In genomic region chr15:79400975-79401365, GRCm38 (mm10) we compare ENCODE assay signal across 9 mouse cellular contexts. TPM values are rescaled to one million over a fixed set of nuclear protein-coding genes. Genes with fewer than 3 reads are reported as not detected.
A peak's percentile ranks its signal among the peaks of the same experiment; 100 is the strongest.
DNase-seq lines count a peak whose midpoint lies in the region; ATAC-seq and TF ChIP-seq lines count a peak whose summit lies in the region.
"Had no signal": no experiment of that assay in that cellular context is flagged by ENCODE, and none has a peak within 500 bp of the region (broad histone marks: within the 10 kb centered on the region; RNA-seq: fewer than 3 reads in every experiment).

No protein-coding gene starts in this region.

- peak overlapping the region; percentile 43 for H3K4me3 ChIP-seq in brown adipose tissue, adult 24 weeks (ENCODE audit: insufficient read depth, low read depth, low read length)
- H3K4me3 ChIP-seq in heart, postnatal 0 days (ENCODE audit: low read depth, low read length): peak overlapping the region; percentile 7; the same call in 1 of the 2 replicates
- peak overlapping the region; percentile 98; the same call in 1 of the 2 replicates for H3K4me3 ChIP-seq in midbrain, embryonic 13.5 days (replicated peaks)
- H3K4me3 ChIP-seq: liver, embryonic 13.5 days had no signal

- H3K27ac ChIP-seq in brown adipose tissue, adult 24 weeks (replicated peaks; ENCODE audit: low read depth, low read length): peak overlapping the region; percentile 89
- peak overlapping the region; percentile 89 for H3K27ac ChIP-seq in heart, postnatal 0 days (ENCODE audit: low read depth)
- H3K27ac ChIP-seq in midbrain, embryonic 13.5 days: 0 out of 2 replicates have a peak overlapping the region, but pooled peaks have one; percentile 19
- H3K27ac ChIP-seq: liver, embryonic 13.5 days had no signal

- H3K9me3 ChIP-seq in heart, postnatal 0 days (replicated peaks; ENCODE audit: control insufficient read depth, low read length): no peaks in the 10 kb centered on the region
- H3K9me3 ChIP-seq in midbrain, embryonic 13.5 days: no peaks in the 10 kb centered on the region
- H3K9me3 ChIP-seq: liver, embryonic 13.5 days had no signal

- H3K36me3 ChIP-seq in heart, postnatal 0 days (replicated peaks; ENCODE audit: control insufficient read depth, insufficient read depth, low read length): no peaks in the 10 kb centered on the region
- peaks cover 9% of the 10 kb centered on the region; the same call in 1 of the 2 replicates for H3K36me3 ChIP-seq in midbrain, embryonic 13.5 days
- H3K36me3 ChIP-seq: liver, embryonic 13.5 days had no signal

- intact Hi-C loops in heart, postnatal 25 days (cut with DNase I): no loop called here

- no peak for TF ChIP-seq CTCF in heart, postnatal 0 days (IDR thresholded peaks at IDR 0.05; ENCODE audit: low read depth)

- no peak for ATAC-seq in heart, postnatal 0 days (ENCODE audit: insufficient read depth, low read depth)
- ATAC-seq in midbrain, embryonic 13.5 days: no peak
- ATAC-seq in megakaryocyte-erythroid progenitor cell, adult 5-6 weeks (replicated peaks; ENCODE audit: low FRiP score, low TSS enrichment, poor library complexity, severe bottlenecking): no peak
- no peak for ATAC-seq in activated CD4-positive, CD25-positive, alpha-beta regulatory T cell, adult 4 months

- peak overlapping the region; percentile 94 for H3K4me2 ChIP-seq in heart, postnatal 0 days (ENCODE audit: low read depth, low read length)
- H3K4me2 ChIP-seq in midbrain, embryonic 13.5 days (replicated peaks): peak overlapping the region; percentile 92

- 21% methylated on average over 7 of the region's 7 CpGs for WGBS in heart, postnatal 0 days
- 43% methylated on average over 7 of the region's 7 CpGs for WGBS in midbrain, embryonic 13.5 days

- DNase-seq in heart, adult 11 months: peak; percentile 98
- DNase-seq in heart, postnatal 25 days (ENCODE audit: low spot score): no peak
- DNase-seq in heart, postnatal 0 days (ENCODE audit: low spot score): no peak
- no peak for DNase-seq in c-Kit-positive CD71-positive TER-119-positive erythroid progenitor cells, embryonic 14.5 days (ENCODE audit: low spot score)
- DNase-seq: liver, embryonic 13.5 days had no signal

- peaks cover 41% of the 10 kb centered on the region for H3K4me1 ChIP-seq in brown adipose tissue, adult 24 weeks (ENCODE audit: control insufficient read depth, insufficient read depth, insufficient read length, low read length)
- peaks cover 41% of the 10 kb centered on the region for H3K4me1 ChIP-seq in heart, postnatal 0 days (ENCODE audit: control insufficient read depth, insufficient read depth)
- peaks cover 40% of the 10 kb centered on the region for H3K4me1 ChIP-seq in midbrain, embryonic 13.5 days (replicated peaks)

- no peaks in the 10 kb centered on the region for H3K27me3 ChIP-seq in heart, postnatal 0 days (ENCODE audit: control insufficient read depth, insufficient read depth, low read length)
- H3K27me3 ChIP-seq in midbrain, embryonic 13.5 days: peaks cover 9% of the 10 kb centered on the region

- no peak for TF ChIP-seq EP300 in heart, postnatal 0 days (IDR thresholded peaks at IDR 0.05; ENCODE audit: low read depth)

- peak overlapping the region; percentile 36; the same call in 1 of the 2 replicates for H3K9ac ChIP-seq in heart, postnatal 0 days (replicated peaks; ENCODE audit: low read depth, low read length)
- H3K9ac ChIP-seq in midbrain, embryonic 13.5 days (replicated peaks): peak overlapping the region; percentile 49
- H3K9ac ChIP-seq: liver, embryonic 13.5 days had no signal

RNA-seq across cellular contexts. Expression of gene Tmem184b, which starts 2.4 kb away (rescaled TPM):
- total RNA-seq in heart, postnatal 25 days (2021): 10 to 100 TPM; 43.0 to 46.7 TPM
- 60.3 and 71.0 TPM in 2 replicates for polyA plus RNA-seq in brown adipose tissue, adult 24 weeks (2012; ENCODE audit: insufficient read depth, insufficient read length, missing spikeins)
- 70.6 and 111 TPM in 2 replicates for total RNA-seq in heart, postnatal 0 days (2014; rRNA removed; ENCODE audit: low replicate concordance)
- polyA plus RNA-seq in heart, postnatal 0 days (2015; fragmentation: Nextera tagmentation; extraction: Ambion mirVana): 31.8 and 32.7 TPM in 2 replicates
- 32.8 and 35.0 TPM in 2 replicates for polyA plus RNA-seq in midbrain, embryonic 13.5 days (2015; fragmentation: Nextera tagmentation; extraction: Ambion mirVana)
- 8.3 and 9.2 TPM in 2 replicates for total RNA-seq in megakaryocyte-erythroid progenitor cell, adult 5-6 weeks (2014; fragmentation: Nextera tagmentation)
- 1.8 and 5.0 TPM in 2 replicates for total RNA-seq in megakaryocyte-erythroid progenitor cell, adult 5-6 weeks (2017)
- 10 to 100 TPM in 1 of 2 experiments, 1 to 10 TPM in 1; 9.3 to 18.1 TPM for polyA plus RNA-seq in activated CD4-positive, CD25-positive, alpha-beta regulatory T cell, adult 4 months (2017; shearing (Covaris generic))

RNA-seq across cellular contexts. Expression of gene Csnk1e, which starts 54.4 kb away (rescaled TPM):
- 10 to 100 TPM; 48.4 to 54.0 TPM for total RNA-seq in heart, postnatal 25 days (2021)
- 17.4 and 24.8 TPM in 2 replicates for polyA plus RNA-seq in brown adipose tissue, adult 24 weeks (2012; ENCODE audit: insufficient read depth, insufficient read length, missing spikeins)
- total RNA-seq in heart, postnatal 0 days (2014; rRNA removed; ENCODE audit: low replicate concordance): 167 and 193 TPM in 2 replicates
- polyA plus RNA-seq in heart, postnatal 0 days (2015; fragmentation: Nextera tagmentation; extraction: Ambion mirVana): 55.5 and 61.5 TPM in 2 replicates
- polyA plus RNA-seq in midbrain, embryonic 13.5 days (2015; fragmentation: Nextera tagmentation; extraction: Ambion mirVana): 233 and 269 TPM in 2 replicates
- total RNA-seq in megakaryocyte-erythroid progenitor cell, adult 5-6 weeks (2014; fragmentation: Nextera tagmentation): 48.5 and 52.0 TPM in 2 replicates
- total RNA-seq in megakaryocyte-erythroid progenitor cell, adult 5-6 weeks (2017): 30.5 and 40.8 TPM in 2 replicates
- 1 to 10 TPM; 5.5 to 5.6 TPM for polyA plus RNA-seq in activated CD4-positive, CD25-positive, alpha-beta regulatory T cell, adult 4 months (2017; shearing (Covaris generic))

RNA-seq across cellular contexts. Expression of gene Maff, which starts 54.5 kb away (rescaled TPM):
- 1 to 10 TPM; 8.1 to 8.3 TPM for total RNA-seq in heart, postnatal 25 days (2021)
- polyA plus RNA-seq in brown adipose tissue, adult 24 weeks (2012; ENCODE audit: insufficient read depth, insufficient read length, missing spikeins): 9.8 and 11.4 TPM in 2 replicates
- total RNA-seq in heart, postnatal 0 days (2014; rRNA removed; ENCODE audit: low replicate concordance): 12.9 and 19.4 TPM in 2 replicates
- polyA plus RNA-seq in heart, postnatal 0 days (2015; fragmentation: Nextera tagmentation; extraction: Ambion mirVana): 1.8 and 2.9 TPM in 2 replicates
- polyA plus RNA-seq in midbrain, embryonic 13.5 days (2015; fragmentation: Nextera tagmentation; extraction: Ambion mirVana): 0.76 and 0.79 TPM in 2 replicates
- total RNA-seq in megakaryocyte-erythroid progenitor cell, adult 5-6 weeks (2014; fragmentation: Nextera tagmentation): 2.7 TPM in 1 of 2 replicates, not detected in the other
- total RNA-seq in megakaryocyte-erythroid progenitor cell, adult 5-6 weeks (2017): 6.7 and 8.8 TPM in 2 replicates
- 1 to 10 TPM; 1.9 to 3.7 TPM for polyA plus RNA-seq in activated CD4-positive, CD25-positive, alpha-beta regulatory T cell, adult 4 months (2017; shearing (Covaris generic))

Comparison
In these comparisons a context has a peak if more than half of its experiments do, and no peak if none do; other contexts are left out.
1. H3K27ac ChIP-seq: peak in every context shown above with its lines; median percentile 89 in brown adipose tissue, adult 24 weeks; 89 in heart, postnatal 0 days; 19 in midbrain, embryonic 13.5 days.
2. H3K4me3 ChIP-seq: peak in every context shown above with its lines; median percentile 98 in midbrain, embryonic 13.5 days; 43 in brown adipose tissue, adult 24 weeks; 7 in heart, postnatal 0 days.